ENCODE assay signal across 23 mouse cellular contexts in the genomic region with DNA sequence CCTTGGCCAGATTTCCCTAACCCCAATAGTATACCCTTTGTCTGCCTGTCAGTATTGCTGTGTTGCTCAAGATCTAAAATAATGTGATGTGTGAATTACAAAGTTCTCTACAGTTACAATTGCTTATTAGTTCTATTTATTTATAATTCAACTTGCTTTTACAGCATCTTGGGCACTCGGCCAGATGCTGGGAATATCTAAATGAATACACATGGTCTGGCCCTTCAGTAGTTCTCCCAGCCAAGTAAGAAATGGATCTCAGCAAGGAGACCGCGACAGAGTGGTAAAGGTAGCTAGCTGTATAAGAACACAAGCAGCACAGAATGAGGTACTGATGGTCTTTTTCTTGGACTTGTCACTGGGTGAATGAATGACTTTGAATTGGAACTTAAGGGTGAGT.
"Had no signal": no experiment of that assay in that cellular context is flagged by ENCODE, and none has a peak within 500 bp of the region (broad histone marks: within the 10 kb centered on the region; RNA-seq: fewer than 3 reads in every experiment).

No protein-coding gene starts in this region.

- H3K36me3 ChIP-seq: liver, embryonic 13.5 days; liver, embryonic 15.5 days had no signal

- H3K9me3 ChIP-seq: heart, embryonic 10.5 days; heart, embryonic 12.5 days; hindbrain, embryonic 13.5 days; hindbrain, embryonic 15.5 days; limb, embryonic 10.5 days; limb, embryonic 12.5 days; liver, embryonic 13.5 days; liver, embryonic 15.5 days had no signal

- H3K4me2 ChIP-seq: heart, embryonic 12.5 days; hindbrain, embryonic 13.5 days; hindbrain, embryonic 15.5 days; limb, embryonic 12.5 days; liver, embryonic 11.5 days; liver, embryonic 13.5 days; liver, embryonic 15.5 days had no signal

- H3K4me3 ChIP-seq: gastrocnemius, adult 2 months; heart, embryonic 10.5 days; heart, embryonic 12.5 days; hindbrain, embryonic 13.5 days; hindbrain, embryonic 15.5 days; left cerebral cortex, adult 2 months; limb, embryonic 10.5 days; limb, embryonic 12.5 days; liver, embryonic 13.5 days; liver, embryonic 15.5 days had no signal

- ATAC-seq: hindbrain, postnatal 0 days; intestine, embryonic 16.5 days had no signal

- H3K27ac ChIP-seq: gastrocnemius, adult 2 months; heart, embryonic 10.5 days; hindbrain, embryonic 13.5 days; hindbrain, embryonic 15.5 days; hindbrain, postnatal 0 days; left cerebral cortex, adult 2 months; limb, embryonic 10.5 days; limb, embryonic 12.5 days; liver, embryonic 13.5 days; liver, embryonic 15.5 days had no signal

- H3K9ac ChIP-seq: heart, embryonic 12.5 days; hindbrain, embryonic 13.5 days; hindbrain, embryonic 15.5 days; limb, embryonic 12.5 days; liver, embryonic 13.5 days; liver, embryonic 15.5 days had no signal

- DNase-seq: gastrocnemius, adult 2 months; gastrocnemius, postnatal 10 days; gastrocnemius, postnatal 36 days; heart, adult 18-20 months; heart, postnatal 10 days; heart, postnatal 36 days; kidney, adult 11 months; kidney, adult 8-10 months; kidney, postnatal 14 days; kidney, postnatal 36 days; liver; liver, embryonic 13.5 days had no signal

- H3K27me3 ChIP-seq: heart, embryonic 12.5 days; hindbrain, embryonic 13.5 days; hindbrain, embryonic 15.5 days; limb, embryonic 12.5 days; liver, embryonic 13.5 days; liver, embryonic 15.5 days had no signal

- H3K4me1 ChIP-seq: heart, embryonic 10.5 days; heart, embryonic 12.5 days; hindbrain, embryonic 15.5 days; limb, embryonic 10.5 days; limb, embryonic 12.5 days; liver, embryonic 13.5 days; liver, embryonic 15.5 days had no signal
